Mouse (Mus musculus) urinary bladder, postnatal 10 days (tissue): Measurements from ENCODE around the gene B020004J07Rik.
"Not testable (repeated sequence)": the region's sequence is repeated elsewhere in the genome, so short reads cannot be mapped to it uniquely, and the experiment has no call there.

ENCODE experiments used
- DNase-seq: peaks from one replicate; pipeline ENCODE4 v3.0.0; 2022; ENCODE audit warnings: low spot score

The B020004J07Rik gene

GRCm38 (mm10) chr4:101843923-101844322 lies at the start of gene B020004J07Rik:
Gene B020004J07Rik (minus strand): TSS chr4:101844023.
- not testable (repeated sequence) for DNase-seq

DNA sequence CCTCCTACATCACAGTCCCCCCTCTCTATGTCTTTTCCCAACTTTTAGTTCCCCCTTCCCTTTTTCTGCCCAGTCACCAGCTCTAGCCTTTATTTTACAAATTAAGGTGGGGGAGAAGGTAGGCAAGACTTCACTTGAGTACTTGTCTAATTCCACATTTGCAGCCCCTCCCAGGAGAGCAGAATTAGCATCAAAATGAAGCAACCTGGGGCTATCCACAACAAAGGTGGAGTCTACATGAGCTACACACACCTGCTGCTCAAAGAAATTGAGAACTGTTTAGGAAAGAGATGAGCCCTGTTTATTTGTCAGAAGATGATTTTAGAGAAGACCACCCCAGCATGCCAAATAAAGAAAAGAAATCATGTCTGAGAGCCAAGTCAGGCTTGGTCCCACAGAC lies 45.6 kb upstream of the B020004J07Rik start:
- DNase-seq, result no peak

GRCm38 (mm10) chr4:101883641-101884040 lies 39.8 kb upstream of the B020004J07Rik start:
- no peak for DNase-seq

DNA sequence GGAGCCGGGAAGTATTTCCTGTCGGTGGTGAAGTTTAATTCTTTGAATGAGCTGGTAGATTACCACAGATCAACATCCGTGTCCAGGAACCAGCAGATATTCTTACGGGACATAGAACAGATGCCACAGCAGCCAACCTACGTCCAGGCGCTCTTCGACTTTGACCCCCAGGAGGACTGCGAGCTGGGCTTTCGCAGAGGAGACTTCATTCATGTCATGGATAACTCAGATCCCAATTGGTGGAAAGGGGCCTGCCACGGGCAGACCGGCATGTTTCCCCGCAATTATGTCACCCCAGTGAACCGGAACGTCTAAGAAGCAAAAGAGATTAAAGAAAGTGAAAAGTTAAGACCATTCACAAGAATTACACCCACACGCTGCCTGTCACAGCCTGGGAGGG lies 31.9 kb upstream of the B020004J07Rik start:
- DNase-seq, result not testable (repeated sequence)

GRCm38 (mm10) chr4:101872031-101872430 lies 28.2 kb upstream of the B020004J07Rik start:
- not testable (repeated sequence) for DNase-seq

DNA sequence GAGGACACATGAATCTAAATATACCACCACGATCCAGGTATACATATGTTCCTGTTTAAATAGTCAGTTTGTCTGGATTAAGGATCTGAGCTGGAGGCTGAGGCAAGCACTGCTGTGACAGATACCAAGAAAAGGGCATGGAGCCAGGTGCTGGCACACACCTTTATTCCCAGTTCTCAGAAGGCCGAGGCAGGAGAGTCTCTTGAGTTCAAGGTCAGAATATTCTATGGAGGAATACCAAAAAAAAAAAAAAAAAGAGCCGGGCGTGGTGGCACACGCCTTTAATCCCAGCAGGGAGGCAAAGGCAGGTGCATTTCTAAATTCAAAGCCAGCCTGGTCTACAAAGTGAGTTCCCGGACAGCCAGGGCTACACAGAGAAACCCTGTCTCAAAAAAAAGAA lies 18.5 kb upstream of the B020004J07Rik start:
- DNase-seq, result no peak

GRCm38 (mm10) chr4:101860873-101861272 lies 17.1 kb upstream of the B020004J07Rik start:
- DNase-seq, result no peak

DNA sequence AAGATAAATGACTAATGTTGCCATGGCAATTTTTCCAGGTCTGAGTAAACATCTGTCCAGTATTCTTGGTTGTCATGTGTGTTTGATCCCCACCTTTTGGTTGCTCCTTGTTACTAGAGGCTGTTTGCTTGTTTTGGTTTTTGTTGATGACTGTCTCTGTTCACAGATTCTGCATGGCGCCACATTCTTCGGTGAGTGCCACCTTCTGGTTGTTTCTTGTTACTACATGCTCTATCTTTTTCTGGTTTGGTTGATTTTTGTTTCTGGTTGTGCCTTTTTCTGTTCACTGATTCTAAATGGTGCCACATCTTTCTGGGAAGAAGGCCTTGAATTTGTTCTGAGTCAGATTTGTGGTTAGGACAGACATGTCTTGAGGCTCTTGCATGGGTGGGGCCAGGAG lies 7.1 kb upstream of the B020004J07Rik start:
- DNase-seq, result no peak
